Mouse (Mus musculus) v-Abl transformed pro-B cells (cell line): ENCODE data around the gene Copb2.

Experiments
- in situ Hi-C, 2 experiments: fragments of 400-800 bp; cut with MboI; formaldehyde crosslinking; loops; one replicate each; pipeline ENCODE4 v1.15.1; 2025; ENCODE audit not compliant: unreplicated experiment in 2 of 2

The Copb2 gene

GRCm38 (mm10) chr9:98563137-98564126 is at the start of gene Copb2:
Gene Copb2 (plus strand): TSS chr9:98563721.
- in situ Hi-C loops = no loop called here

GRCm38 (mm10) chr9:98523872-98524271 is 39.6 kb upstream of the Copb2 start:
- in situ Hi-C loops = no loop called here

GRCm38 (mm10) chr9:98524786-98525542 is 38.6 kb upstream of the Copb2 start:
- in situ Hi-C loops = loop anchor here in 1 of 2 experiments (25.0 kb wide), 1 partner anchor 488 kb away; the partner anchor contains the start of gene Clstn2

GRCm38 (mm10) chr9:98525543-98525924 is 38.0 kb upstream of the Copb2 start:
- in situ Hi-C loops = loop anchor here in 1 of 2 experiments (25.0 kb wide), 1 partner anchor 488 kb away; the partner anchor contains the start of gene Clstn2

GRCm38 (mm10) chr9:98527226-98527625 is 36.3 kb upstream of the Copb2 start:
- in situ Hi-C loops = loop anchor here in 1 of 2 experiments (25.0 kb wide), 1 partner anchor 490 kb away; the partner anchor contains the start of gene Clstn2

GRCm38 (mm10) chr9:98529776-98530175 is 33.7 kb upstream of the Copb2 start:
- in situ Hi-C loops = loop anchor here in 1 of 2 experiments (25.0 kb wide), 1 partner anchor 492 kb away; the partner anchor contains the start of gene Clstn2

- in situ Hi-C loops = loop anchor here in 1 of 2 experiments (25.0 kb wide), 1 partner anchor 494 kb away; the partner anchor contains the start of gene Clstn2
Observed at GRCm38 (mm10) chr9:98530999-98531398, 32.5 kb upstream of the Copb2 start.

GRCm38 (mm10) chr9:98534675-98535280 is 28.7 kb upstream of the Copb2 start:
- in situ Hi-C loops = loop anchor here in 1 of 2 experiments (5.0 to 25.0 kb wide), 3 partner anchors 92 to 1362 kb away; partner anchors contain the start of gene Clstn2

- in situ Hi-C loops = loop anchor here in 1 of 2 experiments (5.0 to 25.0 kb wide), 3 partner anchors 93 to 1363 kb away; partner anchors contain the start of gene Clstn2
Observed at GRCm38 (mm10) chr9:98535763-98536162, 27.8 kb upstream of the Copb2 start.

GRCm38 (mm10) chr9:98538017-98538712 is 25.4 kb upstream of the Copb2 start:
- in situ Hi-C loops = loop anchor here in 1 of 2 experiments (5.0 to 25.0 kb wide), 3 partner anchors 96 to 1366 kb away; partner anchors contain the start of gene Clstn2

- in situ Hi-C loops = loop anchor here in 1 of 2 experiments (5.0 to 25.0 kb wide), 3 partner anchors 97 to 1367 kb away; partner anchors contain the start of gene Clstn2
Observed at GRCm38 (mm10) chr9:98538713-98539360, 24.7 kb upstream of the Copb2 start.

- in situ Hi-C loops = loop anchor here (5.0 to 25.0 kb wide), 2 partner anchors 102 to 507 kb away; partner anchors contain the start of gene Clstn2 (in 1 of the 2)
Observed at GRCm38 (mm10) chr9:98544042-98544441, 19.5 kb upstream of the Copb2 start.

GRCm38 (mm10) chr9:98583852-98584251 is 20.3 kb downstream of the Copb2 start:
- in situ Hi-C loops = no loop called here

GRCm38 (mm10) chr9:98600094-98600493 is 36.6 kb downstream of the Copb2 start:
- in situ Hi-C loops = loop anchor here (10.0 to 25.0 kb wide), 5 partner anchors 637 to 1837 kb away; partner anchors contain the start of genes Dbr1 (in 2 of the 2), Cep70 (in 1 of the 2), Faiml (in 1 of the 2) and Nme9 (in 1 of the 2)

- in situ Hi-C loops = loop anchor here (10.0 to 25.0 kb wide), 5 partner anchors 636 to 1836 kb away; partner anchors contain the start of genes Dbr1 (in 2 of the 2), Cep70 (in 1 of the 2), Faiml (in 1 of the 2) and Nme9 (in 1 of the 2)
Observed at GRCm38 (mm10) chr9:98601156-98601836, 37.8 kb downstream of the Copb2 start, which contains the start of gene Mrps22. Gene Mrps22 (minus strand): TSS chr9:98601660.

- in situ Hi-C loops = loop anchor here (10.0 to 25.0 kb wide), 5 partner anchors 635 to 1835 kb away; partner anchors contain the start of genes Dbr1 (in 2 of the 2), Cep70 (in 1 of the 2), Faiml (in 1 of the 2) and Nme9 (in 1 of the 2)
Observed at GRCm38 (mm10) chr9:98601837-98602359, 38.4 kb downstream of the Copb2 start.

GRCm38 (mm10) chr9:98604896-98605295 is 41.4 kb downstream of the Copb2 start:
- in situ Hi-C loops = loop anchor here (10.0 to 25.0 kb wide), 5 partner anchors 632 to 1832 kb away; partner anchors contain the start of genes Dbr1 (in 2 of the 2), Cep70 (in 1 of the 2), Faiml (in 1 of the 2) and Nme9 (in 1 of the 2)
